Mouse (Mus musculus) layer of hippocampus, adult 18-20 months (tissue): ENCODE measurements at regions not wholly inside any gene's neighbourhood (a gene's known extent, or its start where the extent isn't known, plus 50 kb on each side); places are given as distances from the start of the nearest gene placed in this dataset.

Experiments used
- DNase-seq, 2 experiments: peaks; one replicate each; pipeline ENCODE4 v3.0.0; 2022; ENCODE audit warnings: low spot score in 2 of 2

DNA sequence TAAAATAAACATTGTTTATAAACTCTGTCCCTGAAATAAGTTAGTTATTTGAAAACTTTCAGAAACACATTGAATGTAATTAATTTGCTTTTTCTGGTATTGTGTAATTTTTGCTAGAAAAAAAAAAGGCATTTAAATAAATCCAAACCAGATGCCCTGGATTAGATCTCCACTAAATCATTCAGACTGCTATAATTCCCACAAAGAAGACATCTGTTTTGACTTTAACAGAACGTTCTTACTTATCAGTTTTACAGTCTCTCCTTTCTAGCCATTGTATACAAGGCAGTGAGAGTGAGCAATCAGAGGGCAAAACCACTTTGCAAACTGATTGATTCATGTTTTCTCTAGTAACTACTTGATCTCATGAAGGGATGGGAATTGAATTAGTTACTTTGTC is 478.8 kb downstream of the Slitrk6 start:
- DNase-seq: no peak

DNA sequence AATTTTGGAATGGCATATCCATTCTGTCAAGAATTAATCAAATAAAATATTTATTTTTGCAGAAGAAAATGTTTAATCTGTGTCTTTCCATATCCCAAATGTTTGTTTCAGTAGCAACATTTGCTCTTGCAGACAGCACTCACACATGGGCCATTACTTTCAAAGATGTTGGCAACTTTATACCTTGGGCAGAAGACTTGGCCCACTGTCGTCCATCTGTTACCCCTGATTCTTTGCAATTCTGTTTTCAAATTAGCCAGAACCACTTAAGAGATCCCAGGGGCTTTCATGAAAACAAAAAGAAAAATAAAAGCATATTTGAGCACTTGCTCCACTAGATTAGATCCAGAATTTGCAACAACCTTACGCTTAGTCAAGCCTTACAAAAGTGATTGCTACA is 483.7 kb downstream of the Slitrk6 start:
- no peak for DNase-seq

GRCm38 (mm10) chr14:110244466-110244865 is 510.5 kb downstream of the Slitrk6 start:
- DNase-seq: peak in 1 of 2 experiments; percentile 2

DNA sequence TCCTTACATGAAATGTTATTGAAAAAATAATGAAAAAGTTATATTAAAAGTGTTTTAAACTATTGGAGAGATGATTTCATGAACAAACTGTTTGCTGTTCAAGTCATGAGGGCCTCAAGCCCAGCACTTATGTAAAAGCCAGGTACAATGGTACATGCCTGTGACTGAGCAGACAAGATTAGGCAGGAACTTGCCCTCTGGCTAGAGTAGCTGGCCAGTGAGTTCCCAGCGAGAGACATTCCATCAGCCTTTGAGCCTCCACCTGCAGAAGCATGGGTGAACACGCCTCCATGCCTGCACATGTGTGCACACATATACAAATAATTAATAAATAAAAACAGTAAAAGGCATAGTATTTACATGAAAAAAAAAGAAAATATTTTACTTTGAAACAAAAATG is 511.4 kb downstream of the Slitrk6 start:
- DNase-seq: no peak

DNA sequence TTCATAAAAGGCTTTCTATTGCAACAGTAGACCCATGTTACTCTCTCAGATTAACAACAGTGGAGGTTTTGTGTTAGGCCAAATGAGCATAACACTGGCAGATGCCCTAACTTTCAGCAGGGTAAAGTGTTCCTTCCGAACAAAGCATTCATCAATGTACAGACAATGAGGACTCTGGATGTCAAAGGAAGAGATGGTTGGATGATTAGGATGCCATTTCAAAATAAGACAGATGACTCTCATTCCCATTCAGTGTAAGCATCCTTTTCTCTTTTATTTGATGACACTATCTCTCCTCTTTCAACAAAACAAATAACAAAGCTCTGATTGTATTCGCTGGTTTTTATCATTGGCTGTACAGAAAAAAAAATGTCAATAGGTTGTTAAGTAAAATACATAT is 516.1 kb downstream of the Slitrk6 start:
- DNase-seq: no peak

DNA sequence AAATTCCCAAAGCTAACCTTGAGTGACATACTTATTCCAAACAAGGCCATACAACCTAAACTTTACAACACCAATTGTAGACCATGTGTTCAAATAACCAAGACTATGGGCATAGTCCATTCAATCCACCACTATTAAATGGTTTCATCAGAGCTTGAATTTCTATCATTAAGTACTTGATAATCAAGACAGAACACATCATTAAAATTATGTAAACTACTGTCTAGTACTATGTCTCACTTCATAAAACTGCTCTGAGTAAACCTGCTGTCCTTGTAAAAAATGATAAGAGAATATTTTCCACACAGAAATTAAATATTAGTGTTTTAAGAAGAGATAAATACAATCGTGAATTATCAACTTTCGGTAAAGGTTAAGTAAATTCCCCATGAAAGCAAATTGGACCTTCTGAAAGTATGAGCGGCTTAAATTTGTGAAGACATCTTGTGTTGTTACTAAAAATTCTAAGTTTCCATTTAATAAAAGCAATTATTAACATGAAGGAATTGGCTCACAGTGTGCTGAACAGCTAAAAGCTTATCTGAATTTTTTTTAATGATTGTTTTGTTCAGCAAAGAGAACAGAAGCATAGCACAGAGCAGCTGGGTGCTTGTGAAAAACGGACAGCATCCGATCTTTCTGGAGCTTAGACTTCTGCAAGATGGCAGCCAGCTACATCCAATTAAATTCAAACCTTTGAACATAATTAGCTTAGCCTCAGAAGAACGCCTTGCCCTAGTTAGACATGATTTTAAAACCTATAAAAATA is 530.1 kb downstream of the Slitrk6 start:
- DNase-seq: no peak

DNA sequence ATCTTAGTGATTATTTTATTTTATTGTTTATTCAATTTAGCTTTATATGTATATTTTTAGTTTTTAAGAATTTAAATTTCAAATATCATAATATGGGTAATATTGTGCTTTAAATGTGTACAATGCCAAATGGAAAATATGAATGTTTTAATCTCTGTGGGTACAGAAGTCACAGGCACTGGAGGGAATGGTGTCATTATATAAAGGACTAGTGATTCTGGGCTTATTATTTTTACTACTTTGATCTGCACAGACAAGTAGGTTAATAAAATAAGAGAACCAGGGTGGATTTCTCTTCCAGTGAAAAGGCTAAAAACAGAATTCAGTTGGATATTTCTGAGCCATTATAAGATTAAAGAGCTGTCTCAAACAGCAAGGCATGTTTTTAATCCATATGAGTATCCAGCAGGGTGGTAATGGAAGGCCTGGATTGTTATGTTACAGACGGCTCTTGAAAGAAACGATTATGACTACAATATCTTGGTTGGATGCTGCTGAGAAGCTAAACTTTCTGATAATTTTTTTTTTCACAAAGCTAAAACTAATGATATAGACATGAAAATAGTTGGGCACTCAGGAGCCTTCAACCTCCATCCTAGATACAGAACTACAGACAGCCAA is 563.9 kb downstream of the Slitrk6 start:
- DNase-seq: no peak

DNA sequence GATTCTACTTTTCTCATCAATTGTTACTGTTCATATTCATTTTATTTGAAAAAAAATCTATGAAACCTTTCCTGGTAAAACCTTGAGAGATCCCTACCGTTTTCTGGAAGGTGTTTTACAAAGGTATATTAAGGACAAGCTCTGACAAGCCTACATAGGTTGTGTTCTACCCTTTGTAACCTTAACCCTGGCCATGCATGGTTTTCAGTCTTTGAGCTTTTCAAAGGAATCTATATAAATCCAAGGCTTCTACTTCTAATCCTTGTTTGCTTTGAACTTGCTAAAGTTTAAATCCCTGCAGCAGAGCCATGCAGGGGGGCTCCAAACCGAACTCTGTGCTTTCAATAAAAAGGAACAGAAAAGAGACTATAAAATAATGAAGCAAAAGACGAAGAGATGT is 564.5 kb downstream of the Slitrk6 start:
- no peak for DNase-seq

DNA sequence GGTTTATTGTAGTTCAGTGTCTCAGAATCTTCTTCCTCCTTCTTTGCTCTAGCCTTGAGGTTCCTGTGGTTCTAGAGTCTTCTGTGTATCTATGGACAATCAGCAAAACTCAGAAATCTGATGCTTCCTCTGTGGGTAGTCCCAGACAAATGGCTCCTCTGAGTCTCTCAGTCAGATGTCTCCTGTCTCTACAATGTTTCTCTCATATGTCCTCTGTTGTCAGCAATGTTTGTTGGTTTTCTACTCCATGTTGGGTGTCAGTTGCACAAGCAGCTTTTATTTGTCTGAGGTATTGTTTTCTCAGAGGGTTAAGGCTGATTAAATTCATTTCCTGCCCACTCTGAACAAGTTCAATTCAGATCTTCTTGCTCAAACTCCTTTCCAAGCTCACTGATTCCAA is 575.8 kb downstream of the Slitrk6 start:
- DNase-seq: no peak

DNA sequence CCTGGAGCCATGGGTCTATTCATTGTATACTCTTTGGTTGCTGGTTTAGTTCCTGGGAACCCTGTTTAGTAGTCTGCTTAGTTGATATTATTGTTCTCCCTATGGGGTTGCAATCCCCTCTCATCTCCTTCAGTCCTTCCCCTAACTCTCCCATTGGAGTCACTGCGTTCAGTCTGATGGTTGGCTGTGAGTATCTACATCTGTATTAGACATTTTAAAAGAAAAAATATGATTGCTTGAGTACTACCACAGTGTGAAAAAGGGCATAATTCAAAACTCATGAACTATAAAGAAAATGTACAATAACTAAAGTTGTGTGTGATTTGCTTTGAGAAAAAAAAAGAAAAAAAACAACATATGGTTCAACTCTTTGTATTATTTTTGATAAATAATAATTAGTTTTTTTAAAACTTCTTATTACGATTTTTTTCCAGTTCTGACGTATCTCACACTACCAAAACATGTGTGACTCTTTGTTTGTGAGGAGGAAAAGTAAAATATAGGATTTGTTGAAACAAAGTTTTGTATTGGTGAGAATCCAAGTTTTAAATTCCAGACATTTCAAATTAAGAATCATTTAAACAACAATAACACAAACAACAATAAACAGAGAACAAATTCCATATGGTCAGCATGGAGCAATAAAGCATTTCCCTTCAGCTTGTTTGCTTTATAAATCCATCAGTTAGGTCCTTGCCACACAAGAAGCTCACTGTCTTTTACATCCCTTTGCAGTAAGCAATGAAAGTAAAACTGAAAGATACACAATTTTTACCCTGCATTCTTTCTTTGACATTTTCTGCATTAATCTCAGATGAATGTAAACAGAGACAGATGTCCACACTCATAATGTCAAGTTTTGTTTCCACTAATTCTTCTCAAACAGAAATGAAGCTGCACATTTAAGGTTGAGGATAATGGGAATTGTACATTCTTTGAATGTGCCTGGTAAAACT is 583.5 kb downstream of the Slitrk6 start:
- DNase-seq: no peak

DNA sequence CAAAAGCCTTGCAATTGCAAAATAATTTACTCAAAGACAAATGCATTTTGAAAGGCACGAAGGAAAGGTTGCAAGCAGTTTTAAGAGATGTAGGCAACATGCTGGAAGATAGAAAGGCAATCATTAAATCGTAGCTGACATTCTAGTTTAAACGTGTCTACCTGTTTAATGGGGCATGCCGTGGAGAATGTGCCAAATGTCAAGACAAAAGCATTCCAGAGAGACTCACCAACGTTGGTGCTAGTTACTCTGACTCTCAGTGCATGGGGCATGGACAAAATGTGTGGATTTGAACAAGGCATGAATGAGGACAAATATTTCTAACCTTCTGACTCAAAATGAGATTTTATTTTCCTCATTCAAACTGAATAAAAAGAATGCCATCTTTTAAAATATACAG is 586.3 kb downstream of the Slitrk6 start:
- no peak for DNase-seq

DNA sequence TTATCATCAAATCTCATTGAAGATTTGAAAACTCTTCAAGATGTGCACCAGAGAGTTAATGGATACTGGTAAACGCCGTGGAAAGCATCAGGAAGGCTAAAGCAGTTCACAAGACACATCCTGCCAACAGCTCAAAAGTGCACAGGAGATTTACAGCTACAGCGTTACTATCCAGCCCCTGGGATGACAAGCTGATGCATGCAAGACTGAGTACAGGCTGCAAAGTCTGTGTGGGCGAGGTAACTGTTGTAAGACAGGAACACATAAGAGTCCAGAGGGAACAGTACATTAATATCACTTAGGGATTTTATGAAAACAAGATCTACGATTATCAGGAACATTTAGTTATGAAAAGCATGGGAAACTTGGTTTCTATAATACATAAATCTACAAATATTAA is 626.7 kb downstream of the Slitrk6 start:
- DNase-seq: peak; percentile 16 to 57

DNA sequence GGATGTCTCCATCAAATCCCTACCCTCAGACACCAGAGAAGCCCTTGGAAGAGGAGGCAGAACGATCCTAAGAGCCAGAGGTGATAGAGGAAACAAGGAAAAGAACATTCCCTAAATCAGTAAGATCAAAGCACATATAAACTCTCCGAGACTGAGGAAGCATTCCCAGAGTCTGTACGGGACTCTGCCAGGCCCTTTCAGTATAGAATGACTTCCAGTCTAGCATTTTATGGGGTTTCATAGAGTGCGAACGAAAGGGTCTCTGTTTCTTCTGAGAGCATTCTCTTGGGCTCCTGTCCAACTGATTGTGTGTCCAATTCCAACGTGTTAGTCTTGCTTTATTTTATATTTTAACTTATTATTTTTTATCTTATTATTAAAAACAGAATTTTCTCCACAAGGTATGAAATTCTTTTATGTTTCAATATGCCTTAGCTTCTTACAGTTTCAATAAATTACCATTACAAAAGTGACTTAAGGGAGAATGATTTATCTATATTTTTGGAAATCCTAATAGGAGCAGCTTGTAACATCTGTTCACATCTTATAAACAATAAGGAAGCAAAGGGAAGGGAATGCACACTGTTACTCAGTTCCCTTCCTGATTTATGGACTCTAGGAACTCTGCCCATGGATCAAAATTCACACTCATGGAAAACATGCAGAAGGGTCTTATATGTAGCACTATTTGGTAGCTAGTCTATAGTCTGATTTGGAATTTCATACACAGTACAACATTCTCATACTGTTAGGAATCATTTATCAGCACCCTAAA is 628.8 kb downstream of the Slitrk6 start:
- DNase-seq: no peak

GRCm38 (mm10) chr14:110122710-110123109 is 632.2 kb downstream of the Slitrk6 start:
- DNase-seq: no peak

GRCm38 (mm10) chr14:110115578-110115977 is 639.4 kb downstream of the Slitrk6 start:
- no peak for DNase-seq

GRCm38 (mm10) chr14:110100852-110101251 is 654.1 kb downstream of the Slitrk6 start:
- no peak for DNase-seq

- no peak for DNase-seq
Observed at GRCm38 (mm10) chr14:110078351-110078750, 676.6 kb downstream of the Slitrk6 start.

DNA sequence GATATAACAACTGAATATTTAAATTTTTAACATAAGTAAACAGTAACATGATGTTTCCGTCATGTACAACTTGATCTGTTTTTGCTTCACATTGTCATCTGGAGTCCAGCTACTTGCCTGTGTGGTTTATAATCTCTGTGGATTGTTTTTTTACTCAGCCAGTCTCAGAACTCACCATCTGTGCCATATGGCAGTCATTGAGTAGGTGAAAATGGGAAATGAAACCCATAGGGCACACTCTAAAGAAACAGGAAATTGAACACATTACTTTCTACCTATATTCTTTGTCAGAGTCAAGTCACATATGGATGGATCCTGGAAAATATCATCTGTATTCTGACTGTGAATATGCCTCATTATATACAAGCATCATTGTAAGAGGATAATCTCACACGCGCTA is 707.2 kb downstream of the Slitrk6 start:
- DNase-seq: peak in 1 of 2 experiments; percentile 6

GRCm38 (mm10) chr14:110043211-110043610 is 711.7 kb downstream of the Slitrk6 start:
- no peak for DNase-seq

DNA sequence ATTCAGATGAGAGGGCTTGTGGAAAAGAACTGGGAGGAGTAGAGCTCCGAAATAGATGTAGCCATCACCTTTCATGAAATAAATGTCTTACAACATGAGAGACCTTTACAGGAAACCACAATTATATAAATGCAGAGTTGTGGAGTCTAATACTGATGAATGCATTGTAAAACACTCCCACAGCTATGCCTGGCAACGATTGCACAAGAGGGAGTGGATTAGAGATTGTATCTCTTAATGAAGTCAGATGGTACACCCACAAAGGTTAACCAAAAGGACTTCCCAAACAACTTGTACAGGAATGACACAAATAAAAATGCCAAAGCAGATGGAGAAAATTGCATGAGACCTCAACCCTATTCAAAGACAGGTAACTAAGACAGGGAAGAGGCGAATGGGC is 733.1 kb downstream of the Slitrk6 start:
- no peak for DNase-seq

- no peak for DNase-seq
Observed at GRCm38 (mm10) chr14:110015126-110015525, 739.8 kb downstream of the Slitrk6 start.
